Mouse (Mus musculus) stomach, embryonic 16.5 days (tissue): Measurements from ENCODE around the gene Tet3. TPM values are rescaled to one million over a fixed set of nuclear protein-coding genes. Genes with fewer than 3 reads are reported as not detected.

Experiments used
- ATAC-seq: fragments of 200-750 bp; cut with Nextera tagmentation; 2 replicates; pipeline ENCODE4 v1.8.0; 2017; ENCODE audit warnings: moderate number of reproducible peaks, moderate TSS enrichment; ENCODE audit not compliant: insufficient read depth, low FRiP score
- H3K27ac ChIP-seq: fragments of 300-500 bp; sonication (generic); 2 replicates; pipeline ENCODE4 v1.5.1; 2014; ENCODE audit warnings: low read length
- H3K27me3 ChIP-seq: fragments of 300-500 bp; sonication (generic); 2 replicates; pipeline ENCODE4 v1.6.1; 2014; ENCODE audit warnings: low read length, control low read depth, mixed read lengths; ENCODE audit not compliant: control insufficient read depth, insufficient read depth
- H3K36me3 ChIP-seq: fragments of 300-500 bp; sonication (generic); 2 replicates; pipeline ENCODE4 v1.6.1; 2014; ENCODE audit warnings: low read length; ENCODE audit not compliant: control insufficient read depth, insufficient read depth
- H3K4me1 ChIP-seq: fragments of 300-500 bp; sonication (generic); 2 replicates; pipeline ENCODE4 v1.6.1; 2014; ENCODE audit warnings: low read length, control low read depth, mixed read lengths; ENCODE audit not compliant: control insufficient read depth, insufficient read depth
- H3K4me2 ChIP-seq: fragments of 300-500 bp; sonication (generic); 2 replicates; pipeline ENCODE4 v1.6.1; 2014; ENCODE audit warnings: low read depth, low read length, mixed read lengths
- H3K4me3 ChIP-seq: fragments of 300-500 bp; sonication (generic); replicated peaks from 2 replicates; pipeline ENCODE4 v1.5.1; 2014; ENCODE audit warnings: mild to moderate bottlenecking, low read length
- H3K9ac ChIP-seq: fragments of 300-500 bp; sonication (generic); 2 replicates; pipeline ENCODE4 v1.6.1; 2014; ENCODE audit warnings: low read length
- H3K9me3 ChIP-seq: fragments of 300-500 bp; sonication (generic); replicated peaks from 2 replicates; pipeline ENCODE4 v1.6.1; 2016; ENCODE audit warnings: low read length, control low read depth; ENCODE audit not compliant: control insufficient read depth
- WGBS: fragments of 180-500 bp; shearing (Covaris S2); extraction: QIAGEN DNeasy Blood & Tissue Kit; methylation state at CpG from one replicate; pipeline ENCODE4 v1.1.7; 2014; 5-methylcytosine and 5-hydroxymethylcytosine counted together
- polyA plus RNA-seq: library from polyadenylated mRNA; unstranded; fragments of >200 nt; fragmentation: Nextera tagmentation; extraction: Ambion mirVana; gene quantifications from 2 replicates; pipeline ENCODE4 v1.2.1, GENCODE M21; 2015

Tet3 gene
- polyA plus RNA-seq, 1 experiment from 2014 or later = 34.5 TPM

DNA sequence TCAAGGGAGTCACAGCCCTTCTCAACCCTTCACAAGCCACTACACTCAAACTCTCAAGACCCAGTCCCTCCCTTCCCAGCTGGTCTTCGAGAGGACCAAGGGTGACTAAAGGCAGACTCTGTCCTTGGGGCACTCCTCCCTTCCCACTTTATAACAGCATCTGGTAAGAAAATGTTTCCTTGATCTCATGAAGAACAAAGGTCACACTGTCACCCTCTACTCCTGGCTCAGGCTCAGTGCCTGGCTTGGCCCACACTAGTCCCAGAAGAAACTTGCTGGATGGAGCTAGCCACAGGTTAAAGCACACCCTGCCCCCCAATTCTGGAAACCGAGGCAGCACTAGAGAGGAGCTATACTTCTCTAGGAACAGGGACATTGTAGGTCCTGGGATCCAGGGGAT lies 13.1 kb downstream of the Tet3 start:
- WGBS = 74% methylated on average over 2 of the region's 2 CpGs
- Histone ChIP-seq H3K4me3 (no peak overlapping the region), H3K36me3 (no peaks in the 10 kb centered on the region), H3K27ac (no peak overlapping the region), H3K4me2 (no peak overlapping the region), H3K9ac (no peak overlapping the region), H3K4me1 (peaks cover 73% of the 10 kb centered on the region), H3K27me3 (no peaks in the 10 kb centered on the region), H3K9me3 (no peaks in the 10 kb centered on the region)
- ATAC-seq = no peak

DNA sequence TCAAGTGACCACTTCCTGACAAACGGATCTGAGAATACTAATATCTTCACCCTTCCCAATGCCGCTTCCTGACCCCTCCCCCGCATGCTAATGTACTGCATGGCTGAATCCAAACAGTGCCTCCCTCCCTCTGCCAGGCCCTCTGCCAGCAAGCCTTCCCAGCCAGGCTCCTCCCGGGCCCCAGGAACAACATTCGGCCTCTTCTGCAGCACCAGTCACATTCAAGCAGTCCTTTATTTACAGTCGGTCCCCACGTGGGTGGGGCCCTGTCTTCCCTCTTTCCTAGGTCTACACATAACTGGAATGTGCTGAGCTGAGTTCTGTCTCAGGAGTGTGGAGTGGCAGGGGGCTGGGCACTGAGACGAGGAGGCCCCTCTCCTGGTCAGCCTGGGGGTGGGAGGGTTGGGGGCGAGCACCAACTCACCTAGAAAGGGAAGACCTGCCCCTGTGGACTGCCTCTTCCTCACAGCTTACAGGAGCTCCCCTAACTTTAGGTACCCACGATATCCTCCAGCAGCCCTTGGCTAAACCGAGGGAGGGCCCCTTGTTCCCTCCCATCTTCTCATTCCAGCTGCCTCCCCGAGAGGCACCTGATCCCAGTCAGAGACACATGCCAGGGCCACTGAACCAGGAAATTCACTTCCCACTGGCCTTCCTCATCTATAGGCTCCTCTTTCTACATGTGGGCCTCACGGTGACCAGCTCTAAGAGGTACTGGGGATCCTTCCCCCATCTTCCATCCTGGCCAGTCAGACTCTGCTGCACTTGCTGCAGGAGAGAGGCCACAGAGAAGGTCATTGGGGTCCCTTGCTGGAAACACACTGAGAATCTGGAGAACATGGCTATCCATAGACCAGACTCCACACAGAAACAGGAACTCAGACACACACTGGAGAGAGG lies 15.2 kb downstream of the Tet3 start:
- Histone ChIP-seq H3K27me3 (no peaks in the 10 kb centered on the region), H3K36me3 (no peaks in the 10 kb centered on the region), H3K4me3 (peak overlapping the region; percentile 16; the same call in 1 of the 2 replicates), H3K27ac (peak overlapping the region; percentile 91), H3K4me1 (peaks cover 72% of the 10 kb centered on the region), H3K9me3 (no peaks in the 10 kb centered on the region), H3K9ac (peak overlapping the region; percentile 48), H3K4me2 (peak overlapping the region; percentile 65)
- WGBS = 7% methylated on average over 13 of the region's 13 CpGs
- ATAC-seq = peak; percentile 69

DNA sequence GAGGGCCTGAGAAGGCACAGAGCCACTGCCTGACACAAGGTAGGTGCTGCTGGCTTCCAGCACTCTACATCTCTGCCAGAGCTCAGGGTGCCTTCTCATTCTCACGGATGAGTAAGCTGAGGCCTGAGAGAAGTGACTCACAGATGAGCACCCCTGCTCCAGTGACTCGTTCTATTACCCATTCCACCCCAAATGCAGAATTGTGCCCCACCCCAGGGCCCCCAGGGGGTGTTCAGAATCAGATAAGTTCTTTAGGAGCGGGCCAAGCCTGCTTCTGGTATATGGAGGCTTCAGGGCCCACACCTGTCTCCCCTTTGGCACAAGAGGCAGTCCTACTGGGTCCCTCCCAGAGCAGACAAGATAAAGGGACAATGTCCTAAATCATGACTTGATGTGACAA lies 16.2 kb downstream of the Tet3 start:
- peak overlapping the region; percentile 75 for H3K9ac ChIP-seq
- peak overlapping the region; percentile 77 for H3K4me3 ChIP-seq
- ATAC-seq = no peak
- no peaks in the 10 kb centered on the region for H3K27me3 ChIP-seq
- peak overlapping the region; percentile 91 for H3K27ac ChIP-seq
- 35% methylated on average over 3 of the region's 3 CpGs for WGBS
- H3K4me1 ChIP-seq = peaks cover 75% of the 10 kb centered on the region
- H3K4me2 ChIP-seq = peak overlapping the region; percentile 65
- no peaks in the 10 kb centered on the region for H3K36me3 ChIP-seq
- no peaks in the 10 kb centered on the region for H3K9me3 ChIP-seq

DNA sequence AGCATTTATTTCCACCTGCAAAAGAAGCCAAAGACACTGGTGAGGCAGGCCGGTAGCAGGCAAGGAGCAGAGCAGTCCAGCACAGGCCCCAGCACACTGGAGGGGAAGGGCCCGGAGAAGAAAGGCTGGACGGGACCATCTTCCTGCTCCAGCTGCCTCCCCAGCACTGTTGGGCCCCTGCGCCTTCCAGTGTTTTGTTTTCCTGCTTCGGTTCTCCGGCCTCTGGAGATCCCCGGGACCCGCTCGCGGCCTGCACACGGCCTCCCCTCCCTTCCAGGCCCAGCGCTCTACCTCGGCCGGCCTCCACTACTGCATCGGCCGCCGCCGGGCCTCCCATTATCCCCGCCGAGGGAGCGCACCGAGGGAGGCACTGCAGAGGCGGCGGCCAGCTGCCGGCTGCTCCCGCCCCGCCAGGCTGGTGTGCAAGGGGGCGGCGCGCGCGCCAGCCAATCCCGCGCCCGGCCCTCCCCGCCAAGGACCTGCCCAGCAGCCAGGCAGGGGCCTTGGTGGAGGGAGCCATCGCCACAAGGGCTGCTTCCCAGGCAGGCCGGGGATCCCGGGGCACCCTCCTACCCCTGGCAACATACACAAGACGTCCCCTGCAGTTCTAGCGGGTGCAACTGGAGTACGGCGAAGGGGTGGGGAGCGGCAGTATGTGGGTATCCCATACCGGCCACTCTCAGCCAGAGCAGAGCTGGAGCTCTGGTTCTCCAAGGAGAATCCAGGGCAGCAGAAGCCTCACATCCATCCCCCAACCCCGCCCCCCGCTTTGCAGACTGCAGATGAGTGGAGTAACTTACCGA lies 17.4 kb downstream of the Tet3 start:
- H3K27me3 ChIP-seq = no peaks in the 10 kb centered on the region
- no peaks in the 10 kb centered on the region for H3K9me3 ChIP-seq
- peak overlapping the region; percentile 75 for H3K9ac ChIP-seq
- peak; percentile 94 for ATAC-seq
- WGBS = under 1% methylated on average over 48 of the region's 48 CpGs
- peak overlapping the region; percentile 65 for H3K4me2 ChIP-seq
- H3K4me3 ChIP-seq = peak overlapping the region; percentile 77
- no peaks in the 10 kb centered on the region for H3K36me3 ChIP-seq
- peak overlapping the region; percentile 91 for H3K27ac ChIP-seq
- H3K4me1 ChIP-seq = peaks cover 70% of the 10 kb centered on the region

DNA sequence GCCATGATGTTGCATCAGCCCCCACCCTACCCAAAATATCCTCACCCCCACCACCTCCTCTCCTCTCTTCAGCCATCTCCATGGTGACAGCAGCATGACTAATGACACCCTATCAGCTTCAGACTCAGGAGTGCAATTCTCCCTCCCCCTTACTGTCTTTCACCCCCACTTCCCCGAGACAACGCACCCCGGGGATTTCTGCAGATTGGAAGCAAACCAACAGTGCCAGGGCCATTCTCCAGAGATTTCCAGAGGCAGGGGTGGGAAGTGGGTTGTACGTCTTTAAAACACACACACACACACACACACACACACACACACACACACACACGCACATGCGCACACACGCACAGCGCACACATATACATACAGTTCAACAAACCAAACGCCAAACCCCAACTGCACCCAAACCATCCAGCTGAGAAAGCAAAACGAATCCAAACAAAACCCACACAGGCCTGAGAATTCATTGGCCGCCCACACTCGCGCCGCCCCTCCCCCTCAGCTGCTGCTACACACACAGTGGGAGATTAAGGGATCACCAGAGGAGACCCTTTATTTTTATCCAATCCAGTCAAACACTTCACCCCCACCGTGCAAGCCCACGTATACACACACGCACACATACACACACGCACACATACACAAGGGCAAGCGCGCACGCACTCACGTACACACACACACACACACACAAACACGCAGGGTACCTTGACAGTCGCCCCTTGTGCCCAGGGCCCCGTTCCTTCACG lies 18.2 kb downstream of the Tet3 start:
- peak overlapping the region; percentile 65 for H3K4me2 ChIP-seq
- H3K9ac ChIP-seq = peak overlapping the region; percentile 75
- peak; percentile 31 for ATAC-seq
- WGBS = 4% methylated on average over 26 of the region's 26 CpGs
- H3K4me1 ChIP-seq = peaks cover 66% of the 10 kb centered on the region
- H3K27ac ChIP-seq = peak overlapping the region; percentile 91
- no peaks in the 10 kb centered on the region for H3K9me3 ChIP-seq
- H3K4me3 ChIP-seq = peak overlapping the region; percentile 77
- H3K36me3 ChIP-seq = no peaks in the 10 kb centered on the region
- H3K27me3 ChIP-seq = no peaks in the 10 kb centered on the region

DNA sequence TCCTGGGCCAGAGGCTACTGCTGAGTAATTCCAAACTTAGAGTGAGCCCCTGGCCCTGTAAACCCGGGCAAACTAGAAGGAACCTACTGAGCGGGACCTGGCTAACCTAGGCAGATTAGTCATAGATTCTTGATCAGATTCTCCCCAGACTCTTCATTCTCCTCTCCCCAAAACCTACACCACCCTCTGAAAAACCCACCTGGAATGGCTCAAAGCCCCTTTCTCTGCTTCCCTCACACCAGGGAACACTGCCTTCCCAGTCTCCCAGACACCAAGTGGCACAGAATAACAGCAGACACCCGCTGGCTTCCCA lies 18.7 kb downstream of the Tet3 start:
- ATAC-seq = no peak
- Histone ChIP-seq H3K4me2 (peak overlapping the region; percentile 65), H3K4me3 (peak overlapping the region; percentile 77), H3K9ac (peak overlapping the region; percentile 75), H3K27ac (0 out of 2 replicates have a peak overlapping the region, but pooled peaks have one; percentile 10), H3K9me3 (no peaks in the 10 kb centered on the region), H3K36me3 (no peaks in the 10 kb centered on the region), H3K27me3 (no peaks in the 10 kb centered on the region), H3K4me1 (peaks cover 71% of the 10 kb centered on the region)
- WGBS = 39% methylated on average over 3 of the region's 3 CpGs

DNA sequence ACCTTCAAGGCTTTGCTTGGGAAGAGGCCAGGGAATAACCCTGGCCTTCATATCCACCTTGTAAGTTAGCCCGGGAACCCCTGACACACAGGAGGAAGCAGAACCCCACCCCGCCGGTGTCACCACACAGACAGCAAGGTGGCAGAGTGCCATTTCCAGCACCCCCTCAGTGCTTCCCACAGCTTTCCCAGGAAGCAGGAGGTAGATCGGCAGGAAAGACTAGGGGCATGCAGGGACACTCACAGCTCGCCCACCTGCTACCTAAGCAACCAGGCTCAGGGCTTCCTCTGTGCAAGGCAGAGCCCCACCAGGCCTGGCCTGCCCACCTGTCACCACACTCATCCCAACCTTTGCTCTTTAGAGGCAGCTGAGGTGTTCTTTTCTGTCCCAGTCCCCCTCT lies 19.1 kb downstream of the Tet3 start:
- Histone ChIP-seq H3K9ac (peak overlapping the region; percentile 75), H3K4me1 (peaks cover 71% of the 10 kb centered on the region)

DNA sequence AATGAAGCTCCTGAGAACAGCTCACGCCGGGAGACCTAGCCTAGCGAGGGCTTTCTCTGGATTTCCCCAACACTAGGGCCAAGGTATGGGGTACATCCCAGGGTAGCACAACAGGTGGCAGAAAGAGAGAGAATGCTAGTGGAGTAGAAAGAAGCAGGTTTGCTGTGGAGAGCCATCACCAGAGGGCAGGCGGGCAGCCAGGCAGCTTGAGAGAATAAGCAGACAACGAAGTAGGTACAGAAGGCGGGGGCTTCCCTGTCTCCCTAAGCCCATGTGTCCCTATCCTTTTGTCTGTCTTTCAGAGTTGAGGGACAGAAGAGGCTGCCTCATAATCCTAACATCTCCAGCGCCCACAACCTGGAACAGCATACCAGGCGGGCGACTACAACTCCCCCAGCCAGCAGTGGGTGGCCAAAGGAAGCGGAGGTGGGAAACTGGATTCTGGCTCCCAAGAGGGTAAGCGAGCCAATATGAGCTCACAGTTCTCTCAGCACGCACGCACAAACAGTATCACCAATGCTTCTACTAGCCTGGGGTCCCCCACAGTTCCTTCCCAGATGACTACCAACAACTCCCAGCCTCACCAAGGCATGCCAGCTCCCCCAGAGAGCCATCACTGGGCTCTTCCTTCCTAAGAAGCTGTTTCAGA lies 19.6 kb downstream of the Tet3 start:
- Histone ChIP-seq H3K4me2 (peak overlapping the region; percentile 65), H3K4me1 (peaks cover 70% of the 10 kb centered on the region), H3K27me3 (no peaks in the 10 kb centered on the region), H3K9me3 (no peaks in the 10 kb centered on the region), H3K4me3 (peak overlapping the region; percentile 77; the same call in 1 of the 2 replicates), H3K36me3 (no peaks in the 10 kb centered on the region), H3K27ac (peak overlapping the region; percentile 10; the same call in 1 of the 2 replicates), H3K9ac (peak overlapping the region; percentile 75)
- no peak for ATAC-seq
- 78% methylated on average over 13 of the region's 13 CpGs for WGBS

More for the DNA sequence above, 19.1 kb downstream of the Tet3 start:
- Histone ChIP-seq H3K27me3 (no peaks in the 10 kb centered on the region), H3K4me2 (peak overlapping the region; percentile 65), H3K9me3 (no peaks in the 10 kb centered on the region), H3K4me3 (peak overlapping the region; percentile 77), H3K36me3 (no peaks in the 10 kb centered on the region), H3K27ac (peak overlapping the region; percentile 10; the same call in 1 of the 2 replicates)
- ATAC-seq = no peak
- 50% methylated on average over 5 of the region's 5 CpGs for WGBS
